Mouse (Mus musculus) kidney, adult 2 months (tissue): ENCODE results near the gene Zswim4.

Source experiments
- CTCF ChIP-seq: fragments of 200-500 bp; conservative IDR thresholded peaks from 2 replicates; pipeline ENCODE4 v1.5.1; 2011; ENCODE audit warnings: low read depth, mild to moderate bottlenecking, control low read depth, low read length, moderate library complexity, mixed read lengths; ENCODE audit not compliant: insufficient read depth, insufficient read length
- POLR2A ChIP-seq: fragments of 200-500 bp; IDR thresholded peaks from one replicate; pipeline ENCODE4 v1.6.1; 2011; ENCODE audit warnings: low read depth, low read length, control low read depth

DNA sequence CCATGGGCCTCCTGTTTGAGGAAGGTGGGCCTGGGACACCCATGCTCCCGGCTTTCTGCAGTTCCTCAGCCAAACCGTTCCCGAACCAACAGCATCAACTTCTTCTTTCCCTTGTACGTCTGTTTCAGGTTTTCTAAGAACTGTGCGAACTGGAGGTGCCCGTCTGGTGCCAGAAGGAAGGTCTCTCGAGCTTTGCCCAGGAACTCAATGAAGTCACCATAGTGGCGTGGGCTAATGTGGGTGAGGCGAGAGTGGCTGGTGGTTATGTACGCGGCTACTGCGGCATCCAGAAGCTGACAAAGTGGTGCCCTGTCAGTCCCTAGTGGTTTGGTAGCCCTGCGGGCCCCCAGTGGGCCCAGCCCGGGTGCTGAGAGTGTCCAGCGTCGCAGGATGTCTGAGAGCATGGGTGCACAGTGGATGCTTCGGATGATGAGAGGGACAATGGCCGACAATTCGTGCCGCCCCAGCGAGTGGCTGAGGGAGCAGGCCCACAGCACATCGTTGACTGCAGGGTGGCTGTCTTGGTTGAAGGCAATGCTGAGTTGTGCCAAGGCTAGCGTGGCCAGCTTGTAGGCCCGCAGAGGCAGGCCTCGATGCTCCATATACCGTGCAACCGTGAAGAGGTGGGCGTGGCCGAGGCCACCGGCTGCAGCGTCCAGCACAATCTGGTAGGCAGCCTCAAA lies 24.8 kb downstream of the Zswim4 start:
- no peak for TF ChIP-seq CTCF
- no peak for TF ChIP-seq POLR2A
